Mouse (Mus musculus): ENCODE measurements around the gene Pax5.

DNA sequence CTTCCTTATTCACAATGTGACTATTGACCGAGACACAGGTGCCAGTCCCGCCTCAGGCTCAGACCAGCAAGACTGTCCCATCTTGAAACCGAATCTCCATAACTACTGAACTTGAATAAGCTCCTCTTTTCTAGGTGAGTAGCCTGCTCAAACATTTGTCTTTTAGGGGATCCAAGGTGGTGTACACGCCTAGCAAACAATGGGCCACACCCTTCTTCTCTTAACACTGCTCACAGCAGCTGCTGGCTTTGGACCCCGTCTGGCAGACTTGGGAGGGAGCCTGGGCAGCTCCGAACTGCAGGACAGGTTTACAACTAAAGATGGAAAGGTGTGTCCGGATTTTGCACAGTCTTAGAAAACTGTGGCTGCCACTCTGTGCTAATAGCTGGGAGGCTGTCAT lies 161.3 kb downstream of the Pax5 start:
- TF ChIP-seq CTCF (IDR thresholded peaks at IDR 0.05; ENCODE audit: control insufficient read depth, insufficient read depth, low read length) (no peak), POLR2A (IDR thresholded peaks at IDR 0.05; ENCODE audit: borderline replicate concordance, control insufficient read depth, low read depth, low read length) (no peak)

Measured in bone marrow, adult 2 months (tissue).